Mouse (Mus musculus) embryonic facial prominence, embryonic 12.5 days (tissue): Measurements from ENCODE around the gene Aplp1. TPM values are rescaled to one million over a fixed set of nuclear protein-coding genes. Genes with fewer than 3 reads are reported as not detected.

Experiments
- ATAC-seq: fragments of 200-750 bp; cut with Nextera tagmentation; 2 replicates; pipeline ENCODE4 v1.8.0; 2017; ENCODE audit not compliant: insufficient number of reproducible peaks, insufficient read depth, low FRiP score, low TSS enrichment
- H3K27ac ChIP-seq: fragments of 300-500 bp; sonication (generic); 2 replicates; pipeline ENCODE4 v1.5.1; 2016; ENCODE audit warnings: mild to moderate bottlenecking
- H3K27me3 ChIP-seq: fragments of 300-500 bp; sonication (generic); 2 replicates; pipeline ENCODE4 v1.6.1; 2016; ENCODE audit warnings: mild to moderate bottlenecking, moderate library complexity
- H3K36me3 ChIP-seq: fragments of 300-500 bp; sonication (generic); 2 replicates; pipeline ENCODE4 v1.6.1; 2016; ENCODE audit warnings: mild to moderate bottlenecking
- H3K4me1 ChIP-seq: fragments of 300-500 bp; sonication (generic); 2 replicates; pipeline ENCODE4 v1.6.1; 2016
- H3K4me2 ChIP-seq: fragments of 300-500 bp; sonication (generic); replicated peaks from 2 replicates; pipeline ENCODE4 v1.6.1; 2016; ENCODE audit warnings: mild to moderate bottlenecking, moderate library complexity
- H3K4me3 ChIP-seq: fragments of 300-500 bp; sonication (generic); 2 replicates; pipeline ENCODE4 v1.5.1; 2016; ENCODE audit warnings: mild to moderate bottlenecking
- H3K9ac ChIP-seq: fragments of 300-500 bp; sonication (generic); 2 replicates; pipeline ENCODE4 v1.6.1; 2016; ENCODE audit warnings: mild to moderate bottlenecking, moderate library complexity
- H3K9me3 ChIP-seq: fragments of 300-500 bp; sonication (generic); 2 replicates; pipeline ENCODE4 v1.6.1; 2016; ENCODE audit warnings: mild to moderate bottlenecking, moderate library complexity
- WGBS: fragments of 180-500 bp; shearing (Covaris S2); methylation state at CpG from one replicate; pipeline ENCODE4 v1.1.7; 2016; 5-methylcytosine and 5-hydroxymethylcytosine counted together
- polyA plus RNA-seq: library from polyadenylated mRNA; unstranded; fragments of >200 nt; fragmentation: Nextera tagmentation; extraction: Ambion mirVana; gene quantifications from 2 replicates; pipeline ENCODE4 v1.2.1, GENCODE M21; 2016

Gene Aplp1
- polyA plus RNA-seq, 1 experiment from 2014 or later, result 66.5 TPM

GRCm38 (mm10) chr7:30399671-30400070, 45.7 kb downstream of the Aplp1 start:
- Histone ChIP-seq H3K27ac (no peak overlapping the region), H3K9me3 (no peaks in the 10 kb centered on the region), H3K4me2 (no peak overlapping the region), H3K4me1 (no peaks in the 10 kb centered on the region), H3K9ac (no peak overlapping the region), H3K4me3 (no peak overlapping the region), H3K27me3 (no peaks in the 10 kb centered on the region), H3K36me3 (no peaks in the 10 kb centered on the region)
- WGBS, result 45% methylated on average over 7 of the region's 7 CpGs
- ATAC-seq, result no peak

GRCm38 (mm10) chr7:30394871-30395270, 50.5 kb downstream of the Aplp1 start:
- WGBS, result 45% methylated on average over 2 of the region's 2 CpGs
- no peak overlapping the region for H3K4me3 ChIP-seq
- H3K4me1 ChIP-seq, result no peaks in the 10 kb centered on the region
- no peak for ATAC-seq
- no peaks in the 10 kb centered on the region for H3K36me3 ChIP-seq
- H3K4me2 ChIP-seq, result no peak overlapping the region
- no peaks in the 10 kb centered on the region for H3K9me3 ChIP-seq
- no peak overlapping the region for H3K9ac ChIP-seq
- no peak overlapping the region for H3K27ac ChIP-seq
- H3K27me3 ChIP-seq, result no peaks in the 10 kb centered on the region

GRCm38 (mm10) chr7:30394379-30394778, 51.0 kb downstream of the Aplp1 start:
- Histone ChIP-seq H3K27ac (0 out of 2 replicates have a peak overlapping the region, but pooled peaks have one; percentile 0), H3K9me3 (no peaks in the 10 kb centered on the region), H3K36me3 (no peaks in the 10 kb centered on the region), H3K4me1 (no peaks in the 10 kb centered on the region), H3K4me2 (no peak overlapping the region), H3K4me3 (no peak overlapping the region), H3K9ac (no peak overlapping the region), H3K27me3 (no peaks in the 10 kb centered on the region)
- ATAC-seq, result no peak
- WGBS, result 28% methylated on average over 11 of the region's 11 CpGs

- Histone ChIP-seq H3K9ac (no peak overlapping the region), H3K4me1 (no peaks in the 10 kb centered on the region), H3K36me3 (no peaks in the 10 kb centered on the region), H3K27ac (0 out of 2 replicates have a peak overlapping the region, but pooled peaks have one; percentile 0), H3K4me2 (no peak overlapping the region), H3K27me3 (no peaks in the 10 kb centered on the region), H3K4me3 (no peak overlapping the region), H3K9me3 (no peaks in the 10 kb centered on the region)
- 76% methylated on average over 4 of the region's 4 CpGs for WGBS
- ATAC-seq, result no peak
Observed at GRCm38 (mm10) chr7:30393631-30394030, 51.7 kb downstream of the Aplp1 start.

GRCm38 (mm10) chr7:30392746-30393520, 52.4 kb downstream of the Aplp1 start:
- 77% methylated on average over 4 of the region's 4 CpGs for WGBS

More at GRCm38 (mm10) chr7:30392746-30393520, 52.4 kb downstream of the Aplp1 start:
- Histone ChIP-seq H3K4me1 (no peaks in the 10 kb centered on the region), H3K27ac (no peak overlapping the region), H3K36me3 (no peaks in the 10 kb centered on the region), H3K27me3 (no peaks in the 10 kb centered on the region), H3K4me2 (no peak overlapping the region), H3K4me3 (no peak overlapping the region), H3K9ac (no peak overlapping the region), H3K9me3 (no peaks in the 10 kb centered on the region)
- no peak for ATAC-seq

Other genes with a start within 250 kb of the Aplp1 start
- 80.5 and 86.6 TPM in 2 replicates for gene Capns1, start 246.7 kb downstream of the Aplp1 start, polyA plus RNA-seq
- gene Polr2i, start 213.6 kb downstream of the Aplp1 start, polyA plus RNA-seq, result 161 and 181 TPM in 2 replicates
- 224 and 250 TPM in 2 replicates for gene Tbcb, start 213.3 kb downstream of the Aplp1 start, polyA plus RNA-seq
- 0.38 TPM in 1 of 2 replicates, not detected in the other for gene Ovol3, start 209.8 kb downstream of the Aplp1 start, polyA plus RNA-seq
- 0.33 and 0.40 TPM in 2 replicates for gene Thap8, start 165.4 kb downstream of the Aplp1 start, polyA plus RNA-seq
- 8.9 and 9.9 TPM in 2 replicates for gene Wdr62, start 165.1 kb downstream of the Aplp1 start, polyA plus RNA-seq
- 54.0 and 55.1 TPM in 2 replicates for gene Clip3, start 153.8 kb downstream of the Aplp1 start, polyA plus RNA-seq
- gene Alkbh6, start 136.8 kb downstream of the Aplp1 start, polyA plus RNA-seq, result 88.6 and 92.2 TPM in 2 replicates
- 94.9 and 101 TPM in 2 replicates for gene Syne4, start 130.7 kb downstream of the Aplp1 start, polyA plus RNA-seq
- gene E130208F15Rik, start 123.8 kb downstream of the Aplp1 start, polyA plus RNA-seq, result 0.87 and 2.9 TPM in 2 replicates
- 21.8 and 23.4 TPM in 2 replicates for gene Sdhaf1, start 121.6 kb downstream of the Aplp1 start, polyA plus RNA-seq
- gene Lrfn3, start 82.8 kb downstream of the Aplp1 start, polyA plus RNA-seq, result 8.3 and 8.6 TPM in 2 replicates
- gene Tyrobp, start 31.8 kb downstream of the Aplp1 start, polyA plus RNA-seq, result 16.7 and 18.7 TPM in 2 replicates
- gene Hcst, start 25.7 kb downstream of the Aplp1 start, polyA plus RNA-seq, result 0.70 and 0.98 TPM in 2 replicates
- 2.1 and 2.9 TPM in 2 replicates for gene Nfkbid, start 23.8 kb downstream of the Aplp1 start, polyA plus RNA-seq
- gene Kirrel2, start 12.2 kb upstream of the Aplp1 start, polyA plus RNA-seq, result 0.46 and 0.52 TPM in 2 replicates
- gene Nphs1, start 12.8 kb upstream of the Aplp1 start, polyA plus RNA-seq, result 0.10 and 0.29 TPM in 2 replicates
- not detected in 2 replicates for gene Prodh2, start 48.1 kb upstream of the Aplp1 start, polyA plus RNA-seq
- 20.0 and 26.5 TPM in 2 replicates for gene Arhgap33, start 89.5 kb upstream of the Aplp1 start, polyA plus RNA-seq
- gene Hspb6, start 106.6 kb upstream of the Aplp1 start, polyA plus RNA-seq, result 8.5 and 9.2 TPM in 2 replicates
- 15.6 and 16.0 TPM in 2 replicates for gene Proser3, start 106.8 kb upstream of the Aplp1 start, polyA plus RNA-seq
- gene Lin37, start 114.3 kb upstream of the Aplp1 start, polyA plus RNA-seq, result 44.7 and 49.1 TPM in 2 replicates
- gene U2af1l4, start 117.8 kb upstream of the Aplp1 start, polyA plus RNA-seq, result 94.1 TPM in 2 replicates
- gene Gm49396, start 117.8 kb upstream of the Aplp1 start, polyA plus RNA-seq, result 16.5 and 17.4 TPM in 2 replicates
- gene Psenen, start 118.1 kb upstream of the Aplp1 start, polyA plus RNA-seq, result 132 and 138 TPM in 2 replicates
- gene Igflr1, start 119.9 kb upstream of the Aplp1 start, polyA plus RNA-seq, result 4.1 and 5.5 TPM in 2 replicates
- gene Kmt2b, start 143.2 kb upstream of the Aplp1 start, polyA plus RNA-seq, result 11.6 and 12.6 TPM in 2 replicates
- gene Zbtb32, start 153.4 kb upstream of the Aplp1 start, polyA plus RNA-seq, result 0.17 and 0.19 TPM in 2 replicates
- 0.37 and 0.73 TPM in 2 replicates for gene Upk1a, start 167.3 kb upstream of the Aplp1 start, polyA plus RNA-seq
- 761 and 784 TPM in 2 replicates for gene Cox6b1, start 180.6 kb upstream of the Aplp1 start, polyA plus RNA-seq
- not detected in 2 replicates for gene Etv2, start 190.3 kb upstream of the Aplp1 start, polyA plus RNA-seq
- 151 and 154 TPM in 2 replicates for gene Rbm42, start 204.8 kb upstream of the Aplp1 start, polyA plus RNA-seq
- 54.8 and 59.3 TPM in 2 replicates for gene Haus5, start 219.5 kb upstream of the Aplp1 start, polyA plus RNA-seq
- gene Pmis2, start 226.1 kb upstream of the Aplp1 start, polyA plus RNA-seq, result not detected in 2 replicates